Mouse (Mus musculus): Measurements from ENCODE around the gene Fam192a.
A peak's percentile ranks its signal among the peaks of the same experiment; 100 is the strongest.

The Fam192a gene

DNA sequence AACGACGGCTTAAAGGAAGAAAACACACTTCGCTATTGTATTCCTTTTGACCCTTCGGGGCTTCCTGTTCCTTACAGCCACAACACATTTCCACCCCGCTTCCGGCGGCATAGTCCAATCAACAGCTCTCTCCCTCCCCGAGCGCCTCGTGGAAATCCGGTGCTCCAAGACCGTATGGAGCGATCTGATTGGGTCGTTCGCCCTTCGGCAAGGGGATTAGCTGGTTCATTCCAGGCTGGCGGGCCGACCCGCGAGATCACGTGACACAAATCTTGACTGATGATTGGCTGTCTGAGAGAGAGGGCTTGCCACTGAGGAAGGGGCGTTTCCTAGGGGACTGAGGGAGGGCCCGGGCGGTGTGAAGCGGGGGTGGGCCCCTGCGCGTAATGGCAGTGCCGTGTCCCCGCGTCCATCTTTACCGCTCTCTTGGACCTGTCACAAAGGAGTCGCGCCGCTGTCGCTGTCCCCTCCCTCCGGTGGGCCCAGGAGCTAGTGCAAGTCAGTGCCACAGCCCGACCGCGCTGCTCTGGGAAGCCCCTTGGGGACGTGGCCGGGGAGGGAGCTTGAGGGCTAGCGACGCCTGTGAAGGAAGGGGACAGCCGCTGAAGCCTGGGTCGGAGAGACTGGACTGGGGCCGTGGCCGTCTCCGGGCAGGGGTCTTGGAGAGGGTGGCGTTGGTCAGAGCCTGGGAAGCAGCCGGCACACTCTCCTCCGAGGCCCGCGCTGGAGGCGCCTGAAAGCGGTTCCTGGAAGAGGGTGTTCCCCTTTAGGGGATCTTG, at the start of gene Fam192a, which contains the start of gene Rspry1:
Gene Fam192a, minus strand, starts transcription at position 391 of the 779 bp plus-strand sequence.
Gene Rspry1, plus strand, starts transcription at position 331 of the 779 bp plus-strand sequence.
- peak; percentile 100 for DNase-seq

DNA sequence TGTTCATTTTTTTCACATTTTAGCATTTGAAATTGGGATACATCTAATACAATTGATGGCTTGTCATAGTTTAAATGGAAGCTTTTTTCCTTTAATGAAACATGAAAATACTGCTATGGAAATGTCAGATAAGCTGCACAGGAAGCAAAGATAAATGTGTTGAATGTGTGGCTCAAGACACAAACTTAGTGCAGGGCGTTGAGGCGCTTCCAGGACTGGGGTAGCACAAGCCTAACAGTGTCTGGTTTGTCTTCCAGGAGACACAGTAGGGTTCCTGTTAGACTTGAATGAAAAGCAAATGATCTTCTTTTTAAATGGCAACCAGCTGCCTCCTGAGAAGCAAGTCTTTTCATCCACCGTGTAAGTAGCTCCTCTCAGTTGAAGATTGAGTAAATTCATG, 47.7 kb upstream of the Fam192a start:
- no peak for DNase-seq

DNA sequence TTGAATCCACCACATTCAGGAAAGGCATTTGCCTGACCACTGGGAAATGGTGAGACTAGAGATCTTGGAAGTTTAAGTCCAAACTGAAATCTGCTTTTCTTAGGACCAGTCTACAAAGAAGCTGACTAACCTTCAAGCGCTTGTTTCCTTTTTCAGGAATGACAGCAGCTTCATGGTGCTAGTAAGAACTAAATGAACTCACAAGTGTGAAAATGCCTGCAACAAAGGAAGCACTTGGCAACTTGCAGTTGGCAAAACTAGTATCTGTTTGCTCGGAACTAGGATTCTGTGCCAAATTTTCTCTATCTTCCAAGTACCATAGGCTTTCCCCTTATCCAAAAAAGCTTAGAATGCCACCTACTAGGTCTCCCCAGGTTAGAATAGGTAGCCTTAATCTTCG, 44.4 kb upstream of the Fam192a start:
- no peak for DNase-seq

DNA sequence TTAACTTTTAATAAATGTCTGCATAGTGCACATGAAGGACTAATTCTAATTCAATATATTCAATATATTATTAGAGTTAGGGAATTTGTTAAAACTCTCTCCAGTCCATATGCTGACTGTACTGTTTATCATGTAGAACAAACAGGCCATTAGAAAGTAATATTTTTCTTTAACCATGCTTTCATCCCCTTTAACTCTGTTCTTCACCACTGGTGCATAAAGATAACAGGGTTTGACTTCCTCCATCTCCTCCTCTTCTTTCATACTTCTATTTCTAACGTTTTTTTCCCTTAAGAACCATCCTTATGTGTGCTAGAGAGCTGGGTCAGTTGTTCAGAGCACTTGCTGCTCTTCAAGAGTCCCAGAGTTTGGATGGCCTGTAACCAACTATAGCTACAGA, 43.4 kb upstream of the Fam192a start:
- no peak for DNase-seq

DNA sequence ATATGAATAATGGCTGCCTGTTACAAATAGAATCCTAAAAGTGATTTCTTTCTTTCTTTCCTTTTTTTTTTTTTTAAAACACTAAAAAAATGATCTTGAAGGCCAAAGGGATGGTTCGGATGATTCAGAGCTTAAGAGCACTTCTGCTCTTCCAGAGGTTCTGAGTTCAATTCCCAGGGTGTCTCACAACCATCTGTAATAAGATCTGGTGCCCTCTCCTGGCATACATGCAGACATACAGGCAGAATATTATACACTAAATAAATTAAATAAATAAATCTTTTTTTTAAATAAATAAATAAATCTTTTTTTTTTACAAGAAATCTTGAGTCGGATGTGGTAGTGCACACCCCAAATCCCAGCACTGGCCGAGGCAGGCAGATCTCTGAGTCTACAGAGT, 40.1 kb upstream of the Fam192a start:
- no peak for DNase-seq

DNA sequence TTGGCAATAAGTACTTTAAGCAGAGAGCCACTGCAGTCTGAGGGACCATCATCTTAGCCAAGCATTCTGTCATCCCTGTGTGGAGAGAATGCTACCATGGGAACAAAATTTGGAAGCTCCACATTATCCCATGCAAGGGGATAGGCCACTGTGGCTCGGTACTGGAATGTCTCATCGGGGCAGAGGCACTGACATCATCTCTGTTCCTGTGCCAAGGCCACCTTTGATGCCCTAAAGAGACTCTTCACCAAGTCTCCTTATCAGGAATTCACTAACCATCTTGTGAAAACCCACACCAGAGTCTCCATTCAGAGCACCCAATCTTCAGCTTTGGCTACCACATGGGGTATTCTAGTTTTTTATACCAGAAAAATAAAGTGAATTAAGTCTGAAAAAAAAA, 39.4 kb upstream of the Fam192a start:
- no peak for DNase-seq

DNA sequence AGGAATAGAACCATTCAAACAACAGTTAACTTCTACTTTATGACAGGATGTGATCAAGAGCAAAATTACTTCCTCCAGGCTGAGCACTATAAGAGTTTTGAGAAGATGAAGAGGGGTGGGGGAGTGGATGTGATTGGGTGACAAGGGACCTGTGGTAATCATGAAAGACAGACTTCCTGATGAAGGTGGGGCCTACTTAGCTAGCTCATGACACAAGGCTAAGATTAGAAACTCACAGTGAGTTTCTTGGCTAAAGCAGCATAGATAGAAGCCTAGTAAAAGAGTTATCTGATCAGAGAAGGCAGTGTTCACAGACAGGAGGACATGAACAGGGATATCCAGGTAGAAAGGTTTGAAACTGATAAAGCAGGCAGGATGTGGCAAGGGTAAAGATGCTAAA, 32.4 kb upstream of the Fam192a start:
- DNase-seq: no peak

DNA sequence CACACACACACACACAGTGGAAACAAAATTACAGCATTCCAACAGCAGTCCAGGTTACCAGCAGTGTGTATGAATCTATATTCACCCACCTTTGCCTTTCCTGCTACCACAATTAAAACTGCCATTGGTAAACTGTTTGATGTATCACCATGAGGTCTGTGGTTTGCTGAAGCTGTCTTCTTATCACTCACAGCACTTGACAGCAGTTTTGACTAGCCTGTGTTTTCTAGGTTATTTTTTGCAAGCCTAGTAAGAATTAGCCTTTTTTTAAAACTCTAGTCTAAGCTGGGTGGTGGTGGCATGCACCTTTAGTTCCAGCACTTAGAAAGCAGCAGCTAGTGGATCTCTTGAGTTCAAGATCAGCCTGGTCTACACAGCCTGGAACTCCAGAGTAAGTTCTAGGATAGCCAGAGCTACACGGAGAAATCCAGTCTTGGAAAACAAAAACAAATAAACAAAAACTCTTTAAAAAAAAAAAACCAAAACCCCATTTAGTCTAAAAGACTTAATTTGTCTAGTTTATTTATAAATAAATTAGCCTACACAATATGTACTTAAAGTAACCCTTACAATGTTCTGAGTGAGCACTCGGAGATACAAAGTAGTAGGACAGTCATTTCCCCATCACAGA, 31.9 kb upstream of the Fam192a start:
- DNase-seq: no peak

DNA sequence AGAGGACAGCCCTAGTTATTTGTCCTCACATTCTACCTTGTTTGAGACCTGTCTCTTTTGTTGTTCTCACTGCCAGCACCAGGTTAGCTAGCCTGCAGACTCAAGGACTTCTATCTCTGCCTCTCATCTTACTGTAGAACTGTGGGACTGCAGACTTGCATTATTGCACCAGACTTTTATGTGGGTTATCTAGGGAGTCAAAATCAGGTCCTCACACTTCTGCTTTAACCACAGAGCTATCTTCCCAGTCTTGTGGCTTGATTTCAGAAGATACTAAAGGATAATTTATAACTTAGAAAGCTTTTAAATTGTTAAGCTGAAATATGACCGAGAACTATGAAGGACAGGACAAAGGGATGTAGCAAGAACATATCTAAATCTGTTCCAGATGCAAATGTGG, 23.1 kb upstream of the Fam192a start:
- DNase-seq: no peak

DNA sequence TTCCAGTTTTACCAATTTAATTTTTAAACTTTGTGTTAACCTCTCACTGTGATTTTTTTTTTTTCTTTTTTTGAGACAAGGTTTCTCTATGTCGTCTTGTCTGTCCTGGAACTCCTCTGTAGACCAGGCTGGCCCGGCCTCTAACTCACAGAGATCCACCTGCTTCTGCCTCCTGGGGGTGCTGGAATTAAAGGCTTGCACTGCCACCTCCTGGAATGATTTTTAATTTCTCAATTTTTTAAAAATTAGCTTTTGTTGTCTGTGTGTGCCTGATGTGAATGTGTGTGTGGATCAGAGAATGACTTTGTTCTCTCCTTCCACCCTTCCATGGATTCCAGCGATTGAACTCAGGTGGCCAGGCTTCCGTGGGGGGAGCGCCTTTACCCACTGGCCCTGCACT, 5.3 kb upstream of the Fam192a start:
- no peak for DNase-seq

DNA sequence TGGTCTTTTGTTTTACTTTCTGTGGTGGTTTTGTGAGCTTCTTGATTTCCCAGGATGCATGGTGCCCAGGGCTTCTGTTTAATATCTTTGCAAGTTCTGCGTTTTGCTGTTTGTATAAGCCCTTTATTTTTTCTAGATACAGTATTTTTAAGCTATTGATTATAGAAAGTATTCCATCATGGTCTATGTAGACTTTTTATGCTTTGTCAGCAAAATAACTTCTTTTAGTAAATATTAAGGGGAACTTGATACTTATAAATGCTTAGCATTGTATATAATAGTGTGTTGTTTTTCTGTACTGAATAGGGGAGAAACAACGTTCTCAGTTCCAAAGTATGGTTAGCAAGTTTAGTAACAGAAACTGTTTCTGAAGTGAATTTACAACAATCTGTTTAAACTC, 2.2 kb upstream of the Fam192a start:
- no peak for DNase-seq

DNA sequence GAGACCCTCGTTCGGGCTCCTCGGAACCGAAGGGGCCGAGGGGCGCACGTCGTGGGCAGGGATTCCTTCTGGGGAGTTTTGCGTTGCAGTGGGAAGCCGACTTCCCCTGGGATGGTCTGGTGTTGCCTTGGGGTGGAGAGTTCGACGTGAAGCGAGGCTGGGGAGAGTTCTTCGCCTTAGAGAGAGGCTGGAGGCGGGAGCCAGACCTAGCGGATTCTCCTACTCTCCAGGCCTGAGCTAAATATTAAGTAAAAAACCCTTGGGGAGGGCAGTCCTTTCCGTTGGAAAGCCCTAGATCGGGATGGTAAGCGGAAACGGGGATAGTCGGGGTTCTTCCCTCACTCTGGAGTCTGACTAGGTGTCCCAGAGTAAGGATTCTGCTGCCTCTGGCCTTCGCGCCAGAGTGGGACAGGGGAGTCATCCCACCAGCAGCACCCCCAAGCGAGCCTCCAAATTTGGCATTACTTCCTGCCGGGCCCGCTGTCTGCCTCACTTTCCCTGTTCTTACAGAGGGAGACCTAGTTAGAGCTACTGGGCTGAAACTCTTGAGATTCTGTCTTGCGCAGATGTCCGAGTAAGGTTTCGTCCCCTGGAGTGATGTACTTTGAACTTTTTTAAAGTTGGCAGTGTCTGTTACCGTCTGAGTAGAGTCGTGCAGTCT, 804 bp upstream of the Fam192a start:
- DNase-seq: peak; percentile 76

DNA sequence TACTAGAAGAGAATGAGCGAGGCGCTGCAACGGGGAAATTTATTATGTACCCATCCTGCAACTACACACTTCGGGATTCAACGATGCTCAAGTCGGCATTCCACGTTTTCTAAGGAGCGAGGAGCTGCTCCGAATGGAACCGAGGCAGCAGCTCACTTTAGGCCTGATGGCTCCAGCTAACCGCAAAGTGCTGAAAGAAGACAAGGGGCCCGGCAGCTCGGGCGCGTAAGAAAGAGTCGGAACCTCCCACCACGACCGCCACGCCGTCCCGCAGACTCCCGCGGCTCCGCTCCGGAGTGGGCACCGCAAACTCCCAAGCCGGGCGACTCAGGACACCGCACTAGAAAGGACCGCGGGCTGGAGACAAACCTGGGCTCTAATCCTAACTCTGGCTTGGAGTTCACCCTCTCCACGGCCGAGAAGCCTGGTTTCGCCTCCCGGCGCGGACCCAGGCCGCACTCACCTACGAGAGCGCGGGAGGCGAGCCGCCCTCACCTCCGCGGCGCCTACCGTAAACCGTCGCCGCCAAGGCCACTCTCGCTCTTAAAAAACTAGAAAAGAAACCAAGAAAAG, 677 bp downstream of the Fam192a start:
- DNase-seq: no peak

DNA sequence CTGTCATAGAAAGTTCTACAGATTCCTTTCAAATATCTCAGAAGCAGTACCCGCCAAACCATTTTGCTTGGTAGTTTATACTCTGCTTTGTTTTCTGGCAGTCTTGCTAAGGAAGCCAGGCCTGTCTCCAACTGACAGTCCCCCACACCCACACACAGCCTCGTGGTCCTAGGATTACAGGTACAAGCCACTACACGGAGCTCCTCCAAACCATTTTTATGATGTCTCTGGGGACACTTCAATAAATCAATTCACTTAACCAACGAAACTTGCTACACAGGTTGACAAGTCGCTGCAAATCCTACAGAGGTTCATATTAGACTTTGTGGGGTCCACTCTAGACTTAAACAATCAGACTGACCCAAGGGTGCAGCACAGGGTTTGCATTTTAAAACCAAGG, 1.3 kb downstream of the Fam192a start:
- no peak for DNase-seq

DNA sequence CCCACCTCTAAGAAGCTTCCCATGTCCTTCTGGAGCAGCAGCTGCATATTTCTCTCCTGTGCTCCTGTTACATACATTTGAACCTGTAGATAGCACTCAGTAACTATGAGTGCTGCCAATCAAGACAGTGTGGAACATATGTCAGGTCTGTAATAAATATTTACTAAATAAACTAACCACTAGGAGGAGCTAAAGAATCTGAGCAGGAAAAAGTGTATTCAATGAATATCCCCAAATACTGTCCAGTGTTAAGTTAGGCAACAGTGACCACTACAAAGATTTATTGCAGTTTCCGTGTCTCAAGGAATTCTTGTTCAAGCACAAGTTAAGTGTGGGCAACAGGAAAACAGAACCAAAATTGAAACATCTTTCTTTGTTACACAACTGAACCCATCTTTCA, 7.6 kb downstream of the Fam192a start:
- peak; percentile 35 for DNase-seq

DNA sequence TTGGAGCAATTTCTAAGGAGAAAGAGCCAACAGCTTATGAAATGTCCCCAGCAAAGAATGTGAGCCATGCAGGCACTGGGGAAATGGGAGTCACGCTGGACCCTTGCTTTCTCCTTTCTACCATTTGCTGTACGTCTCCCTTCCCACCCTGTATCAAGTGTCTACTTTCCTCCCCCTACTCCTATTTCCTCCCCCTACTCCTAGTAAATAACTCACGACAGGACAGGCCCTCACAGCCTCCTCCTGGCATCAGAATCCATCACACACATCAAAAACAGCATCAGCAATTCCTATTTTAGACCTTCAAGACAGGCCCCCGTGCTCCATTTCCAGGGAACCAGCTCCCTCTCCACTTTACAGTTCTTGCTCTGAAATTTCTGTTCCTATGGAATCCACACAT, 10.1 kb downstream of the Fam192a start:
- DNase-seq: no peak

DNA sequence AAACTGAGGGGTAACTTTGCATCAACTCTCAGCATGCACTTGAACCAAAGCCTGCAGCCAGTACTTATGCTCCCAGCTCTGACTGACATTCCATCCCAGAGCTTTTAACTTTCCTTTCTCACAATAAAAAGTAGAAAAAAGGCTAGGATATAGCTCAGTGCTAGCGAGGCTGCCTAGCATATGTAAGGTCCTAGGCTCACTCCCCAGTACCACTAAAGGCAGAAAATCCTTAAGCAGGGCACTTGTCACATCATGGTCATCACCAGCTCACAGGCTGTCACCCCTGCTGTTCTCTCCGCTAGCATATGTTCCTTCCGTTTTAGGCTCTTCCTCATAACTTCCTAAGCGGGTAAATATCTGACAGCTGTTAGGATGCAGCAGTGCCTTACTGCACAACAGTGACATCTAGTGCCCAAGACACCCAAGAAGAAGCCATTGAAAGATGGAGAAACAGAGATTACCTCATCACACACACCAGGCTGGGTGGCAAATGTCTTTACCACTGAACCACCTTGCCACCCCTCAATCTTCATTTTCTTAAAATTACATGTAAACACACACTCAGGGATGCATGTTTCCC, 17.5 kb downstream of the Fam192a start:
- peak; percentile 50 for DNase-seq

DNA sequence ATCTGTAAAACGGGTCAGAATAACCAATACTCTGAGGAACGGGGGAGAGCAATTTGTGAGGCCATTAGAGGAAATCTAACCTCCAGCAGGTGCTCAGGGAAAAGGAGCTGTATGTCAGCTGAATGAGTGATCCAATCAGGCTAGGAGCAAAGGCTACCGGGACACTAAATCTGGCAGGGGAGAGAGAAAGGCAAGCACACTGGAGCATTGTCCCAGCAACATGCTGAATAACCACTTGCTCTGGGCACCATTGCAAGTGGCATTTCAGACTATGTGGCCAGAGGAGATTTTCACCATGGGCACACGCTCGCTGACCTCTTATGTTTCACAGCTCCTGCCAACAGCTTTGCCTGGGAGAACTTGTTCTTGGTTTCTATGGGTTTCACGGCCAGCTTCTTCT, 19.2 kb downstream of the Fam192a start:
- no peak for DNase-seq

DNA sequence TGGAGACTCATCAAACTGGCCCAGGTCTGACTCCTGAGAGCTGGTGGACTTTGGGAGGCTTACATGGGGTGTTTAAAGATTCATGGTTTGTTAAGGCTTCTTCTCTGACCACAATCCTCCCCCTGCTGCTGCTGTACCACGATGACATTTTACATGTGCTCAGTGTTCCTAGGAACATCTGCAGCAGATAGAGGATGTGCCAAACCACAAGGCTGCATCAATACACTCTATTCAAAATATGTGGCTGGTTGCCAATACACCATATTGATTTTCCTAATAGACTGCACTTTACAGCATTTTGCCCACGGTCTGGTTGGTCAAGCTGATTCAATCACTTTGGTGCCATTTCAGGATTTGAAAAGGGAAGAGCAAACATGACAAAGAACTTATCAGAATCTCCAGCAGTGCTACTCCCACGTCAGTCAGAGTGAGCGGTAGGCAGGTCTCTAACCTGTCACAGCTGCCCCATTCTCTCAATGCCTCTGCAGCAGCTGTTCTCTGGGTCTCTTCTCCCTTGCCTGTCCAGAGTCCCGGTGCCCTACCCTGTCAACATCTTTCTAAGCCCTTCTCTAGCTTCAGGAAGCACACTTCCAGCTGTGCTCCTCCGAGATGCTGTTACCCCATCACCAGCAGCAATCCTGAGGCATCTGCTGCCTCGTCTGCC, 19.8 kb downstream of the Fam192a start:
- DNase-seq: no peak

DNA sequence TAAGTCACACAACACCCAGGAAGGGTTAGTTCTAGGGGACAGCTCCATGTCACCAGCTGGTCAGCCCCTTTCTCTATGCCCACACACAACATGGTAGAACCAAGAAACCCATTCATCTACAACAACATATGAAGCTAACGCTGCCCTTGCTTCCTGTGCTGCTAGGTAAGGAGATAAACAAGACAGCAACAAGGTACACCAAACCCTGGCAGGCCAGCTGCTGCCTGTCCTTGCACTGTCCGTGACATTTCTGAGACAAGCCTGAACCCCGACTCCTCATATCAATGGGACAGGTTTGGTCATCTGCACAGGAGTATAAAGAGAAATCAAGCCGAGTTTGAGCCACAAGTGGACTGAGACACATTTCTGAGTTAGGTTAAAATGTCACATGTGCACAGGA, 26.6 kb downstream of the Fam192a start:
- no peak for DNase-seq

DNA sequence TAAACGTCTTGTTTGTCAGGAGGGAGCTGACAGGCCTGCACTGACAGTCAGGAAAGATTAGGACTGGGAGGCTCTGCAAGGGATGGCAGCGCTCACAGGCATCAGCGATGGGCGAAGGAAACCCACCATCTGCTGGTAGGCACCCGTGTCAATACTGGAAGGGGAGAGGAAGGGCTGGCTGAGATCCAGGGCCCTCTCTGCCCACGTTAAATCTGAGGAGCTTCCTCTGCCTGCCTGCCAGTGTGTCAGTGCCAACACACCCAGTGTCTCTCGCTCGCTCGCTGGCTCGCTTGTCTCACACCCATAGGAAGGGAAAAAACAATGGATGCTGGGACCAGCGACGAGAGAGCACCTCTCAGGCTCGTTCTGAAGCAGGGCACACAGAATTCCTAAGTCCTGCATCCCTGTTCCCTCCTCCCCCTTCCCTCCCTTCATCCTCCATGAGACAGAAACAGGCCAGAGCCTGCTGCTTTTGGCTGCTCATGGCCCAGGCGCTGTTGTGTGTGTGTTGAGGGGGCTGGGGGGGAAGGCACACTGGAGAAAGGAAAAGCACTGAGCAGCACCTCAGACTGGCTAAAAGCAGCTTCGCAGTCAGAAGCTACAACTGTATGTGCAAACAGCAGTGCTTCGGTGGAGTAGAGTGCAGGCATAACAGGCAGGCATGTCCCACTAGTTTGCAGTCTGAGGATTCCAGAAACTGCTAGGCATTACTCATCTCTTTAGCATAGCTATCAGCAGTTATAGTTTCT, 27.5 kb downstream of the Fam192a start:
- no peak for DNase-seq

DNA sequence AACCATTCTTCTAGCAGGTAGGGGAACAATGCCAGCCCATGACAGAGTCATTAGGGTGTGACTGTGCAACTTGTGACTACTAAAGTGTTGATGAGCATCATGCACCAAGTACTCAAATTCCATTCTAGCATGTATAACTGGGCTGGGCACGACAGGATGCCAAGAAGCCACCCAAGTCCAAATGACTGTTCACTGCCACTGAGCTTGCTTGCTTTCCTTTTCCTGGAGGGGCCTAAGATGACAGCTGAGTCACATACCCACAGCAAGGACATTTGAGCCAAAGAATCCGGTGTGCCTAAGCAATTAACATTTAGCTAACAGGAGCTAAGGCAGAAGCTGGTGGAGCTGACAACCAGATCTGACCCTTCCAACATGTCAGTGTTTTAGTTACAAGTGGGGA, 29.9 kb downstream of the Fam192a start:
- DNase-seq: no peak

All from kidney, adult 9 months (tissue).